Mouse (Mus musculus) hindbrain, embryonic 12.5 days (tissue): Measurements from ENCODE around the gene Gins1. TPM values are rescaled to one million over a fixed set of nuclear protein-coding genes. Genes with fewer than 3 reads are reported as not detected.
"Not testable (repeated sequence)": the region's sequence is repeated elsewhere in the genome, so short reads cannot be mapped to it uniquely, and the experiment has no call there.

ENCODE experiments used
- ATAC-seq: fragments of 200-750 bp; cut with Nextera tagmentation; 2 replicates; pipeline ENCODE4 v1.8.0; 2017; ENCODE audit warnings: moderate TSS enrichment; ENCODE audit not compliant: low FRiP score
- H3K27ac ChIP-seq: fragments of 300-500 bp; sonication (generic); 2 replicates; pipeline ENCODE4 v1.5.1; 2016; ENCODE audit warnings: mild to moderate bottlenecking
- H3K27me3 ChIP-seq: fragments of 300-500 bp; sonication (generic); 2 replicates; pipeline ENCODE4 v1.6.1; 2016; ENCODE audit warnings: mild to moderate bottlenecking
- H3K36me3 ChIP-seq: fragments of 300-500 bp; sonication (generic); 2 replicates; pipeline ENCODE4 v1.6.1; 2016; ENCODE audit warnings: mild to moderate bottlenecking
- H3K4me1 ChIP-seq: fragments of 300-500 bp; sonication (generic); 2 replicates; pipeline ENCODE4 v1.6.1; 2016
- H3K4me2 ChIP-seq: fragments of 300-500 bp; sonication (generic); replicated peaks from 2 replicates; pipeline ENCODE4 v1.6.1; 2016; ENCODE audit warnings: mild to moderate bottlenecking
- H3K4me3 ChIP-seq: fragments of 300-500 bp; sonication (generic); 2 replicates; pipeline ENCODE4 v1.5.1; 2016; ENCODE audit warnings: mild to moderate bottlenecking
- H3K9ac ChIP-seq: fragments of 300-500 bp; sonication (generic); 2 replicates; pipeline ENCODE4 v1.6.1; 2016; ENCODE audit warnings: mild to moderate bottlenecking, moderate library complexity
- H3K9me3 ChIP-seq: fragments of 300-500 bp; sonication (generic); replicated peaks from 2 replicates; pipeline ENCODE4 v1.6.1; 2016; ENCODE audit warnings: mild to moderate bottlenecking
- WGBS: fragments of 180-500 bp; shearing (Covaris S2); methylation state at CpG from one replicate; pipeline ENCODE4 v1.1.7; 2016; 5-methylcytosine and 5-hydroxymethylcytosine counted together
- polyA plus RNA-seq: library from polyadenylated mRNA; unstranded; fragments of >200 nt; fragmentation: Nextera tagmentation; extraction: Ambion mirVana; gene quantifications from 2 replicates; pipeline ENCODE4 v1.2.1, GENCODE M21; 2016

The Gins1 gene
- polyA plus RNA-seq, 1 experiment from 2014 or later, result 36.5 TPM

DNA sequence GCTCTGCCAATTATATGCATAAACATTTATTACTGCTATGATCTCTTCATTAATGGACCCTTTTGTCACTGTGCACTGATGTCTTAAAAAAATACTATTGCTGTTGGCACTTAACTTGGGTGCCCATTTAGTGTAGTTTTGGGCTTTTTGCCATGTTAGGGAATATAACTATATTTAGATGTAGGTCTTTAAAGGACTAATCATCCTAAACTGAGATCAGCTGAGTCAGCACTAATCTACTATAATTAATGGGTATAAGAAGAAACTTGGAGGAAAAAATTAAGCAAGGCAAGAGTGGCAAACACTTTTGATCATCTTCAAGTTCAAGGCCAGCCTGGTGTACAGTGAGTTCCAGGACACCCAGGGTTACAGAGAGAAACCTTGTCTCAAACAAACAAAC lies 18.9 kb upstream of the Gins1 start:
- Histone ChIP-seq H3K4me3 (no peak overlapping the region), H3K4me2 (no peak overlapping the region), H3K27me3 (no peaks in the 10 kb centered on the region), H3K4me1 (no peaks in the 10 kb centered on the region), H3K27ac (no peak overlapping the region), H3K9me3 (no peaks in the 10 kb centered on the region), H3K9ac (no peak overlapping the region), H3K36me3 (no peaks in the 10 kb centered on the region)
- ATAC-seq, result no peak

DNA sequence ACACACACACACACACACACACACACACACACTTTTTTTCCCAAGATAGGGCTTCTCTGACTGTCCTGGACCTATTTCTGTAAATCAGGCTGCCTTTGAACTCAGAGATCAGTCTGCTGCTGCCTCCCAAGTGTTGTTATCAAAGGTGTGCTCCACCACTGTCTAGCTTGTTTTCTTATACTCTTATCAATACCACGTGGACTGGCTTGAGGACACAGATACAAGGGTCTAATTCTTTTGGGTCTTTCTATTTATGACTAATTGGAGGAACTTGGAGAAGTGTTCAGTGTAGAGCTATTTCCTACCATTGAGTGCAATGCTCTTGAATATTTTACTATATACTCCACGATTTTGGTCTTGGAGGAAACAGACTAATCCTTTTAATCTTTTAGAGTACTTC lies 17.8 kb upstream of the Gins1 start:
- Histone ChIP-seq H3K27ac (no peak overlapping the region), H3K4me1 (no peaks in the 10 kb centered on the region), H3K9ac (no peak overlapping the region), H3K4me3 (no peak overlapping the region), H3K4me2 (no peak overlapping the region), H3K27me3 (no peaks in the 10 kb centered on the region), H3K9me3 (no peaks in the 10 kb centered on the region), H3K36me3 (no peaks in the 10 kb centered on the region)
- WGBS, result 82% methylated on average over 2 of the region's 2 CpGs
- ATAC-seq, result no peak

GRCm38 (mm10) chr2:150894617-150895267 lies 10.5 kb upstream of the Gins1 start:
- Histone ChIP-seq H3K27me3 (no peaks in the 10 kb centered on the region), H3K9ac (no peak overlapping the region), H3K9me3 (no peaks in the 10 kb centered on the region), H3K4me3 (no peak overlapping the region), H3K4me1 (no peaks in the 10 kb centered on the region), H3K36me3 (no peaks in the 10 kb centered on the region), H3K27ac (no peak overlapping the region), H3K4me2 (no peak overlapping the region)
- 92% methylated on average over 2 of the region's 2 CpGs for WGBS
- no peak for ATAC-seq

DNA sequence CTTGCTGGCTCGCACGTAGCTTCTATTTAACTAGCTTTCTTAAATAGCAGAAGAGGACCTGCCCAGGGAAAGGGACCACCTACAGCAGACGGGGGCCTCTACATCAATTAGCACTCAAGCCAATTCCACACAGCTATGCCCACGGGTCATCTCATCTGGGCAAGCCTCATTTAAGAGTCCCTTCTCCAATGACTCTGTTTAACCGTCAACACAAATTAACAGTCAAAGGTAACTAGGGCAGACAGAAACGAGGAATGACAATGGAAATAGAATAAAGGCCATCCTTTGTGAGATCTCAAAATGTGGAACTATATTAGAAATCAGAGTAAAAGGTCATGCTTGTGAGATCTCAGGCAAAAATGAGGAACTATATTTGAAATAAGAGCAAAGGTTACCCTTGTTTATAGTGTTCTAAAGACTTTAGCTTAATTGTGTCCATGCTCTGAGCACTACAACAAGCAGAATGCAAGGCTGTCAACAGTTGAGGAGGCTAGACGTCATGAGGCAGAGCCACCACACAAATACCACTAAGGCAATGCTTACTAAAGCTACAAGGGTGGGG lies 9.4 kb upstream of the Gins1 start:
- H3K4me2 ChIP-seq, result no peak overlapping the region
- H3K27ac ChIP-seq, result no peak overlapping the region
- 85% methylated on average over 7 of the region's 7 CpGs for WGBS
- no peaks in the 10 kb centered on the region for H3K4me1 ChIP-seq
- no peak overlapping the region for H3K9ac ChIP-seq
- ATAC-seq, result no peak
- H3K27me3 ChIP-seq, result no peaks in the 10 kb centered on the region
- no peaks in the 10 kb centered on the region for H3K9me3 ChIP-seq
- H3K36me3 ChIP-seq, result no peaks in the 10 kb centered on the region
- H3K4me3 ChIP-seq, result no peak overlapping the region

DNA sequence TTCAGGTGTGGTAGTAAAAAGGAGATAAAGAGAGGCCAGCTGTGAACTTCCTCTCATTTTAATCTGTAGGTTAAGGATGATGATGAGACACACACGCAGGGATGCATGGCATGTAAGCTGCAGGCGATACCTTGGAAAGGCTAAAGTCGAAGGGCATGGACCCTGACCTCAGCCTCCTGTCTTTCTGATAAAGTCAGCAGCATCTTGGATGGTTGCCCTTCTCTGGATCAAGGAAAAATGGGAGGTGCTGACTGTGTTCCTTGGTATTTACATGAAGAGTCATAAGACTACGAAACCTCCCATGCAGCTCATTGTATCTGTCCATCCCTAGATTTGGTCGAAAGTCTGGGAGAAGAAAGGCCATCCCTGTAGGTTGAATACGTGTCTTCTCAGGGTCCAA lies 4.9 kb upstream of the Gins1 start:
- Histone ChIP-seq H3K27me3 (no peaks in the 10 kb centered on the region), H3K9ac (no peak overlapping the region), H3K4me3 (no peak overlapping the region), H3K27ac (no peak overlapping the region), H3K9me3 (no peaks in the 10 kb centered on the region), H3K36me3 (no peaks in the 10 kb centered on the region), H3K4me2 (no peak overlapping the region), H3K4me1 (peaks cover 17% of the 10 kb centered on the region)
- 96% methylated on average over 6 of the region's 6 CpGs for WGBS
- no peak for ATAC-seq

DNA sequence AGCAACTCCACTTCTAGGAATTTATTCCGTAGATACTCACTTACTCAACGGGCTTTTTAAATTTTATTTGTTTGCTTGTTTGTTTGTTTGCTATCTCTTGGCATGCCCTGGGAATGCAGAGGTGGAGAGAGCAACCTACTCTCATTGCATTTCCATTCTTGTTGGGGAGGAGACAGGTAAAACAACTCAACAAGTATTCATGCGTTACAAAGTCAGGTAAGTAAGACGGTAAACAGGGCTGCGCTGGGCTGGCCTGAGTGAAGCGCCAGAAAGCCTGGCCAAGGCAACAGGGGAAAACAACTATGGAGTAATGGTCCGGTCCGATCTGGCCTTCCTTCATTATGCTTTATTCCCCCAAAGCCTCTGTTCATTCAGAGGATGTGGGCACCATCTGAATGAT lies 2.9 kb upstream of the Gins1 start:
- no peaks in the 10 kb centered on the region for H3K36me3 ChIP-seq
- H3K9ac ChIP-seq, result no peak overlapping the region
- WGBS, result 85% methylated on average over 8 of the region's 8 CpGs
- no peak overlapping the region for H3K4me3 ChIP-seq
- no peaks in the 10 kb centered on the region for H3K9me3 ChIP-seq
- no peak overlapping the region for H3K27ac ChIP-seq
- no peaks in the 10 kb centered on the region for H3K27me3 ChIP-seq
- no peak for ATAC-seq
- H3K4me2 ChIP-seq, result 0 out of 2 replicates have a peak overlapping the region, but pooled peaks have one; percentile 94
- H3K4me1 ChIP-seq, result peaks cover 17% of the 10 kb centered on the region

DNA sequence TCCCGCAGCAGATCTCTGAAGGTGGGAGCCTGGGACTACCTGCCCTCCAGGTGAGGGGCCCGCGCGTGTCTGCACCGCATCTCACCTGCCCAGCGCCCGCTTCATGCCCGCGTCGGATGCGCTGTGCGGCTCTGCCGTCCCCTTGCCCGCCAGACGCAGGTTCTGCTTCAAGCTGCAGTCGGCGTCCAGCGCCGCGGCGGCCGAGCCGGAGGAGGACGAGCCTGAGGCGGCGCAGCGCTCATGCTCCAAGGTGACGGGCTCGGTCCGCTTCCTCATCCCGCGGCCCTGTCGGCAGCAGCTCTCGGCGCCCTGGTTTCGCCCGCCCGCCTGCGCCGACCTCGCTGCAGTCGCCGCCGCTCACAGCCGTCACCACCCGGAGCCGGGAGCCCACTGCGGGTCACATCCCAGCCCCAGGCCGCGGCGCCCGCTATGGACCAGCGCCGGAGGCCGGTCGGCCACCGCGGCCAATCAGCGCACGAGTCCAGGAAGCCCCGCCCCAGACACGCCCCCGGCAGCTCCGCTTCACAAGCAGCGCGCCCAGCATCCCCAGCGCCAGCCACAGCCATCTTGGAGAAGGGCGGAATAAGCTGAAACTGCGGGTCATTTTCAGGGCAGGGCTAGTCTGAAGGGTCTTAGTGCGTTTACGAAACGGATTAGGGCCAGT lies 796 bp upstream of the Gins1 start, which contains the start of gene Abhd12:
TSS of gene Abhd12 (minus strand) at position 470 of the 664 bp plus-strand sequence.
- peak within 1 kb of the TSS; percentile 94 for H3K4me2 ChIP-seq
- peaks cover 17% of the 10 kb centered on the region for H3K4me1 ChIP-seq
- peak within 1 kb of the TSS; percentile 92 for H3K4me3 ChIP-seq
- peak; percentile 98 for ATAC-seq
- peak within 1 kb of the TSS; percentile 89 for H3K27ac ChIP-seq
- under 1% methylated on average over 65 of the region's 72 CpGs for WGBS
- no peaks in the 10 kb centered on the region for H3K9me3 ChIP-seq
- H3K27me3 ChIP-seq, result no peaks in the 10 kb centered on the region
- no peaks in the 10 kb centered on the region for H3K36me3 ChIP-seq
- peak within 1 kb of the TSS; percentile 93 for H3K9ac ChIP-seq

GRCm38 (mm10) chr2:150908881-150909280 lies 3.7 kb downstream of the Gins1 start:
- not testable (repeated sequence) for H3K27ac ChIP-seq, H3K27me3 ChIP-seq, ATAC-seq, H3K36me3 ChIP-seq, H3K9me3 ChIP-seq, H3K9ac ChIP-seq, H3K4me1 ChIP-seq
- peak overlapping the region; percentile 68; the same call in 1 of the 2 replicates for H3K4me3 ChIP-seq
- peak overlapping the region; percentile 60 for H3K4me2 ChIP-seq
- WGBS, result 52% methylated on average over 6 of the region's 6 CpGs

DNA sequence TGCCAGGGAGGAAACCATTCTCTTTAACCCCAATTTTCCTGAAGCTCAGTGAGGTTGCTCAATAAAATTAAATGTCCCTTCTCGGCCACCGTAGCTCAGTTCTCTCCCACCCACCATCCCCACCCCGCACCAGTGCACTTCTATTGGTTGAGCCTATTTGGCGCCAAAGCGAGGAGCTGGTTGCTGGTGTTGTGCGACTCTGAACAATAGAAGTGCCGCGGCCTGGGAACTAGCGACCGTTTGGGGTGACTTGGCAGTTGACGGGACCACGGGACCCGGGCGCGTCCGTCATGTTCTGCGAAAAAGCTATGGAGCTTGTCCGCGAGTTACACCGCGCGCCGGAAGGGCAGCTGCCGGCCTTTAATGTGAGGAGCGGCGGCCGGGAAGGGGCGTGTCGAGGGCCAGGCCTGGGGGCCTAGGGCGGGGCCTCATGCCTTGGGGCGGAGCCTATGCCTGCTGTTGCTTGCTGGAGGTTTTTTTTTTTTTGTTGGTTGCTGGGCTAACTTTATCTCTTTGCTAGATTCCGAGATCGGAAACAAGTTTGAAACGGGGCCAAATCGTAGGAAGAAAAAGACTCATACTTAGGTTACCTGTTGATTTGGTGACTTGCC lies 4.3 kb downstream of the Gins1 start:
- Histone ChIP-seq H3K36me3 (no peaks in the 10 kb centered on the region), H3K27me3 (no peaks in the 10 kb centered on the region), H3K27ac (peak overlapping the region; percentile 79), H3K4me3 (peak overlapping the region; percentile 68), H3K4me1 (peaks cover 6% of the 10 kb centered on the region; the same call in 1 of the 2 replicates), H3K4me2 (peak overlapping the region; percentile 60), H3K9ac (peak overlapping the region; percentile 67), H3K9me3 (no peaks in the 10 kb centered on the region)
- under 1% methylated on average over 35 of the region's 35 CpGs for WGBS
- peak; percentile 93 for ATAC-seq

- peak overlapping the region; percentile 60 for H3K4me2 ChIP-seq
- WGBS, result 42% methylated on average over 8 of the region's 10 CpGs
- no peak overlapping the region for H3K27ac ChIP-seq
- H3K9ac ChIP-seq, result peak overlapping the region; percentile 67
- peak; percentile 23; the same call in 1 of the 2 replicates for ATAC-seq
- H3K4me3 ChIP-seq, result peak overlapping the region; percentile 68
- H3K9me3 ChIP-seq, result no peaks in the 10 kb centered on the region
- H3K27me3 ChIP-seq, result no peaks in the 10 kb centered on the region
- H3K4me1 ChIP-seq, result peaks cover 6% of the 10 kb centered on the region; the same call in 1 of the 2 replicates
- H3K36me3 ChIP-seq, result no peaks in the 10 kb centered on the region
These were observed 5.2 kb downstream of the Gins1 start for GRCm38 (mm10) chr2:150910295-150910881.

GRCm38 (mm10) chr2:150914781-150915515 lies 9.7 kb downstream of the Gins1 start:
- Histone ChIP-seq H3K4me1 (peaks cover 6% of the 10 kb centered on the region; the same call in 1 of the 2 replicates), H3K27ac (no peak overlapping the region), H3K4me2 (no peak overlapping the region), H3K4me3 (no peak overlapping the region), H3K9ac (no peak overlapping the region), H3K36me3 (peaks cover 15% of the 10 kb centered on the region), H3K9me3 (no peaks in the 10 kb centered on the region), H3K27me3 (no peaks in the 10 kb centered on the region)
- WGBS, result 81% methylated on average over 4 of the region's 4 CpGs
- ATAC-seq, result no peak
